Mouse (Mus musculus) embryo, embryonic 11 days (tissue): ENCODE data around the gene Sdccag8.
"Not testable (repeated sequence)": the region's sequence is repeated elsewhere in the genome, so short reads cannot be mapped to it uniquely, and the experiment has no call there.

ENCODE experiments used
- DNase-seq: peaks from one replicate; pipeline ENCODE4 v3.0.0-alpha.2; 2015

Gene Sdccag8

DNA sequence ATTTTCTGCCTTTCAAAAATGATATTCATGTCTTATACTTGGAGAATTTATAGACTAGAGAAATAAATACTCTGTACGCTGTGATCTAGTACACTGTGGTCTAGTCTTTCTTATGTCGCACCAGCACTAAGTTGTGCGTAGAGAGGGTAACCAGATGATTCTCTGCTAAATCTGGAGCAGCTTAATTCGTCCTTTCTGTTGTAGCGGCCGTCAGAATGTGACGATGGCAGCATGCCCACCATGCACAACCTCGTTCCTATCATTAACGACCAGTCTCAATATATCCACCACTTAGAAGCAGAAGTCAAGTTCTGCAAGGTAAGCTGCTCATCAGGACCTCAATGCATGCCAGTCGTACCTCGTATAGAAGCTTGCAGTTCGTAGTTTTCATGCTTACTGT is 14.2 kb downstream of the Sdccag8 start:
- no peak for DNase-seq

DNA sequence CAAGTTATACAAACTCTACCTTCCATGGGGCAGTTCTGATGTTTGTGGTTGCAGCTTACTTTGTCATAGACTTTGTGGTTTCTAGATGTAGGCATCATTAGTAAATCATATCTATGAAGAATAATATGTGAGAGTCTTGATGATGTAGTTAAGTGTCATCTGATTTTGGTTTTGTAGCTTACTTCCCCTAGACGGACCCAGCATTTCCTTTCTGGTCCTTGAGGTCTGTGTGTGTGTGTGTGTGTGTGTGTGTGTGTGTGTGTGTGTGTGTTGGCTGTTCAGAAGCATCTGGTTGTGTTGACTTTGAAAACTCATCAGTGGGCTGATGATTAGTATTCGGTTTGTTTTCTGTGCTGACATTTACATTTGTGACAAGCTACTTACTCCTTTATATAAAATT is 17.6 kb downstream of the Sdccag8 start:
- DNase-seq: no peak

DNA sequence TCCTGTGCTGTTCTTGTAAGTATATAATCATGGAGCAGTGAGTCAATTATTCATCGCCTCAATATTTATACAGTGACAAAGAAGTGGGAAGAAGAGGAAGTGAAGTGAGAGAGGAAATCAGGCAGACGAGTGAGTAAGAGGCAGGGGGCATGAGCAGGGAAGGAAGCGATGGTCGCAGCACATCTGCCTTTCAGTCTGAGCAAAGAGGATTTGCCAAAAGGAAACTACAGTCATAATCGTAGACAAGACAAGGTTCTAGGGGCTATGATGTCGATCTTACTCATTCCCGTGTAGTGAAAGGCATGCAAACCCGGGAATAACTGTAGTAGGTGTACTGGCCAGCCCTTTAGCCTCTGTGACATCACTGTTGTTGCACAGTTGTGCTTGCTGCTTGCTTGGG is 18.1 kb downstream of the Sdccag8 start:
- no peak for DNase-seq

DNA sequence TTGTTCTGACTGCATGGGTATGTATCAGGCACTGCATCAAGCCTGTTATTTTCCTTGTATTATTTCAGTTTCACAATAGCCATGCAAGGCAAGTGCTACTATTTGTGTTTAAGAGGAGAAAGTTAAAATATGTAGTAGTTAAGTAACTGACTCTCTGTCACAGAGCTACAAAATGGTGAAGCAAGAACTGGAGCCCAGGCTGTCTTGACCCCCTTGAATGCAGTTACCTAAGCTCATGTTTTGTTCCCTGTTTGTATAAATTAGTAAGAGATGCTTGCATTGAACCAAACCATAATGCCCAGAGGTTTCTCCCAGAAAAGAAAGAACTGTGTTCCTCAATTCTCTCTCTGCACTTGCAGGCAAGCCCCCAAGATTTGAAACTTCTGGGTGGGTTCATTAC is 18.8 kb downstream of the Sdccag8 start:
- DNase-seq: no peak

DNA sequence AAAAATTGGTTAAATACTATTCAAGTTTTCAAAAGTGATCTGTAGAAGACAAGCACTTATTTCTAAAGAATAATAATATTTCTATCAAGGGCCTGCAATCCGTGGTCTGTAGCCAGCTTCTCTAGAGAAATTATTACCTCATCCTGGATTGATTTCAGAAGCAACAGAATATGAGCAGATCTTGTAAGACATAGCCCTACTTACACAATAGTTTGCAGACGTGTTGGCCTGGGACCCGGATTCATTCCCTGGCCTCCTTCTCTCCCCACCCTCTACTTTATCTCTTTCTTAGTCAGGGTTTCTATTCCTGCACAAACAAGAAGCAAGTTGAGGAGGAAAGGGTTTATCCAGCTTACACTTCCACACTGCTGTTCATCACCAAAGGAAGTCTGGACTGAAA is 19.5 kb downstream of the Sdccag8 start:
- no peak for DNase-seq

DNA sequence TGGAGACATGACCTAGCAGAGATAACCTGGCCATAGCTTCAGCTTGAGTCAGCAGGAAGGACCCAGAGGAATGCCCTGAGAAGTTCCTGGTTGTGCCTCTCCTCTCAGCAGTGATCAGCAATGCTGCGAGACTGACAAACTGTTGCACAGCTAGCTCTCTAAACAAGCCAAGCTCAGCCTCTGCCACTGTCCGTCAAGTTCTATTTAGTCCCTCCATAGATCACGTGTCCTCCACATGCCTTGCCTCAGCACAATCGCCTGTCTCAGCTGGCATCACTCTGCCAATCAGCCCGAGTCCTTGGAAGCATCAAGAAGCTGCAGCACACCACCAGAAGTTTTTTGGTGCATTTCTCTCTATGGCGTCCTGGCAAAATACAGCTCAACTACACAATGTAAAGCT is 20.4 kb downstream of the Sdccag8 start:
- peak; percentile 20 for DNase-seq

DNA sequence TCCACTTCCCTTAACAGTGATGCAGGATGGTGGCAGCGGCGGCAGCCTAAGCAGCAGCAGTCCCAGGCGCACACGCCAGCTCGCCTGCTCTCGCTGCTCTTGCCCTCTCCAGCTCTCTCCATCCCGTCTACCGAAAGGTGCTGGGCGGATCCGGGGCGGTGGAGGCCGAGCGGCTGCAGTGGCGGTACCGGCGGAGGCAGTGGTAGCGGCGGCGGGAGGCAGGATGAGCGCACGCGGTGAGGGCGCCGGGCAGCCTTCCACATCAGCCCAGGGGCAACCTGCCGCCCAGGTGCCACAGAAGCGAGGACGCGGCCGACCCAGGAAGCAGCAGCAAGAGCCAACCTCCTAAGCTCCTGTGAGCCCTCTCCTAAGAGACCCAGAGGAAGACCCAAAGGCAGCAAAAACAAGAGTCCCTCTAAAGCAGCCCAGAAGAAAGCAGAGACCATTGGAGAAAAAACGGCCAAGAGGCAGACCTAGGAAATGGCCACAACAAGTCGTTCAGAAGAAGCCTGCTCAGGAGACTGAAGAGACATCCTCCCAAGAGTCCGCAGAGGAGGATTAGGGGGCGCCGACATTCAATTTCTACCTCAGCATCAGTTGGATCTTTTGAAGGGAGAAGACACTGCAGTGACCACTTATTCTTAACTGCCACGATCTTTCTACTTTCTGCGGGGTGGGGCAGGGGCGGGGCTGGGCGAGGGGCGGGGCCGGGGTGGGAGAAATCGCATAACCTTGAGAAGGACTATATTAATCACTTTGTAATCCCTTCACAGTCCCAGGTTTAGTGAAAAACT is 21.2 kb downstream of the Sdccag8 start:
- DNase-seq: peak; percentile 46

DNA sequence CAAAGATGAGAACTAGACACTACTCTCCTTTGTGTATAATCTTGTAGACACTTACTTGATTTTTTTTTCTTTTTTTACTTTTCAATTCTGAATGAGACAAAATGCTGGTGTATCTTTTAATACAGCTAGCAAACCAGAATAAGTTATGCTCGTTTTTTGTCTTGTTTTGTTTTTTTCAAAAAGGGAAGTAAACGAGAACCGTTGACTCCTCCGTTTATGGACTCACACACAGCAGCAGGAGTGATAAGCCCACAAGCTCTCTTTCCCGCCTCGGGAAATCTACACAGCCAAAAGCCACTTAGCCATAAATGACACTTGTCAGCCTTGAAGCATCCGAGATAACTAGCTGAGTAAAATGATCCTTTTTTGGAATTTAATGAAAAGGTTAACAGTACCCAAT is 22.1 kb downstream of the Sdccag8 start:
- not testable (repeated sequence) for DNase-seq

DNA sequence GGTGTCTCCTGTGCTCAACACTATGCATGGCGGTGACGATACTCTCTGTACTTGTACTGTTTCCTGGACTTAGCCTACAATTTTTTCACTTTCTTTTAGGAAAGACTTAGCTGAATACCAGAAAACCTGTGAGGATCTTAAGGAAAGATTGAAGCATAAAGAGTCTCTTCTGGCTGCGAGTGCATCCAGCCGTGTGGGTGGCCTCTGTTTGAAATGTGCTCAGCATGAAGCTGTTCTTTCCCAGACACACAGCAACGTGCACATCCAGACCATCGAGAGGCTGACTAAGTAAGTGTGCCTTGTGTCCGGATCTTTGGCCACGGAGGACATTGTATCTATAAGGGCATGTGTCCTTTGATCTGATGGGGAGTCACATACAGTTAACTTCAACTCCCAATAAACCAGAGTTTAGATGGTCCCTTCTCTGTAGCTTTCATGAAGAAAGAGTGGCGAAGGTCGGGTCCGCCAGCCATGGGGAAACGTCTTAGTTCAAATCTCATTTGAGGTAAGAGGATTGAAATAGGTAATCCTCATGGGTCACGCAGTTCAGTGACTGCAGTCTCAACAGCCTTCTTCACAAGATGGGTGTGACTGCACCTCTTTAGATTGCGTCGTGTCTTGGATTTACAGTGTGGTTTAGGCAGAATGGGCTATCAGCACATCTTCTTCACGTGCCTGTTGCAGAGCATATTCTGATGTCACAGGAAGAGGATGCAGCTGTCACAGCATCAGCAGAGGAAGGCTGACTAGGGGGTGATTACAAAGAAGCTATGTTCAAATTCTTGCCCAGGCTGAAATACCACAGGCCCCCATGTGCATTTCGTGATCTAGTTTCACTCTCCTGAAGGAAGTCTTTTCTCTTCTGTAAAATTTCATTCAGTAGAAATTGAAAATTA is 30.9 kb downstream of the Sdccag8 start:
- no peak for DNase-seq

DNA sequence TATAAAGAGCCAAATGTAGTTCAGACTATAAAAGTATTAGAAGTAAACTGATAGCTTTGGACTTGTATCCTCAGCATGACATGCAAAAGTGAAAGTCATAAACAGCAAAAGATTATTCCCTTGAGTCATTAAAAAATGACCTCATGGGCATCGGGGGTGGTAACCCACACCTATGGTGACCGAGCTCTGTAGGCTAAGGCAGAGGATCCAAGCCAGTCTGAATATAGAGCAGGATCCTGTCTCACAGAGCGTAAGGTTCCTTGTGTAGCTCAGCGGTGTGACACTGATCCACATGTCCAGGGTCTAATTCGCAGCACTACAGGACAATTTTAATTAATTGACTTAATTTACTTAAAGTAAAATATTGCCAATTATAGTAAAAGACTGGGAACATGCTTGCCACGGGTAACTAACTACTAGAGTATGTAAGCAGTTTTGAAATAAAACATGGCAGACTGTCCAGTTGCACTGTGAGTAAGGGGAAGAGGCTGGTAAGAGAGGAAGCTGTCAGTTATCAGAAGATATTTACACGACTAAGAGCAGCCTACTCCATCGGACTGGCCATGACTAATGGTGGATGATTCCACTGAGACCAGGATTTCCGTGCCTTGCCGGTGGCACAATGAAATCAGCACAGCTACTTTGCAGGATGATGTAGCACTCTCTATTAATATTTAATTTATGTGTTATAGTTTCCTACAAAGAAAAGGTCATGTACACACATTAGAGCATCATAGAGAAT is 32.8 kb downstream of the Sdccag8 start:
- DNase-seq: no peak

DNA sequence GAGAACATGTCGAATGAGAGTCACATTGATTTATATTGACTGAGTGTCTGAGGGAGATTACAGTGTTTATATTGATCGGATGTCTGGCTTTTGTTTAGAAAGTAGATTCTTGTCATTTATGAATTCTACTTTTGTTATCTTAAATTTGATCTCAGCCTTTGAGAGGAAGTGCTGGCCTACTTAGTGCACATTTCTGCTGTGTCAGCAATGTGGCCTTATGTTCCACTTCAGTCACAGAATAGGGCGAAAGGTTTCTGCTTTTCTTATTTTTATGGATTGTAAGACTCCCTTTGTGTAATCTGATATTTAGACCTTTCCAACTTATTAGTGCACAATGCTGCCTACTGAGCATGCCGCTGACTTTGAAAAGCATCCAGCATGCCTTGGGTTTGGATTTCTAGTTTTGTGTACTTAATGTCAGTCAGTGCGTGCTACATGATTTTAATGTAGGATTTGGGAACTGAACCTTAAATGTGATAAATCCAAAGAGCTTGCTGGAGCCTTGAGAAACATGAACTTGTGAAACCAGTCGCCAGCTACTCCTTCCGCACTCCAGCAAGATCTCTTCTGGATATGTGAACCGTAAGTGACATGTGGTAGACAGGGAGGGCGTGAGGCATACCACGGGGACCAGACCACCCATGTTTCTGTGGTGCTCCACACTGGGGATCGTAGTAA is 34.3 kb downstream of the Sdccag8 start:
- DNase-seq: no peak

DNA sequence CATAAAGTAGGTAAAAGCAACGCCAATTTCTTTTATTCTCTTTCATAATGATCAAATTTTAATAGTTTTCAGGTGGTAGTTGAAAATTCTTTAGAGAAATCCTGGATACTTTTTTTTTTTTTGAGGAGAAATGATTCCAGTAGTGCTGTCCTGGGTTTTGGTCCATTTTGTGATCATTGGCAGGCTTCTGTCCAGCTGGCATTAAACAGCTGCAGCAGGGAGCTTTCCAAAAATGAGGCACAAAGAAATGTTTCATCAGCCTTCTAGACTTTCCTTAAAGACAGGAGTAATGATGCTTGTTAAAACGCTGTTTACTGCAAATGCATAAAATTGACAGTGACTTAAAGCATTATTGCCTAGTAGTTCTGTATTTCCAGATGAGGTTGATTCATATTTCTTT is 34.9 kb downstream of the Sdccag8 start:
- no peak for DNase-seq

DNA sequence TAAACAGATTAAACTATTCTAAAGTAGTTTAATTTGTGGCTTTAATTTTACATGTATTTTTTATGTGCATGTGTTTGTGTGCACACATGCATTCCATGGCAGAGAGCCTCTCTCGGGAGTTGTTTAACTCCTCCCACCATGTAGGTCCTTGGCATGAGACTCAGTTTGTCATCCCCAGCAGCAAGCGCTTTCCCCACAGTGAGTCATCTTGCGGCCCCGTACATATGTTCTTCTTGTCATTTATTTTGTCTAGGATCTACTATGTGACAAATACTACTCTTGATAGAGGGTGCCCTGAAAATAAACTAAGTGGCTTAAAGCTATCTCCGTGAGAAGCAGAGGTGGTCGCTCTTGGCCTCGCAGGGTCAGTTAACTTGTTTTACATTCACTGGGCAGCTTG is 36.9 kb downstream of the Sdccag8 start:
- no peak for DNase-seq

DNA sequence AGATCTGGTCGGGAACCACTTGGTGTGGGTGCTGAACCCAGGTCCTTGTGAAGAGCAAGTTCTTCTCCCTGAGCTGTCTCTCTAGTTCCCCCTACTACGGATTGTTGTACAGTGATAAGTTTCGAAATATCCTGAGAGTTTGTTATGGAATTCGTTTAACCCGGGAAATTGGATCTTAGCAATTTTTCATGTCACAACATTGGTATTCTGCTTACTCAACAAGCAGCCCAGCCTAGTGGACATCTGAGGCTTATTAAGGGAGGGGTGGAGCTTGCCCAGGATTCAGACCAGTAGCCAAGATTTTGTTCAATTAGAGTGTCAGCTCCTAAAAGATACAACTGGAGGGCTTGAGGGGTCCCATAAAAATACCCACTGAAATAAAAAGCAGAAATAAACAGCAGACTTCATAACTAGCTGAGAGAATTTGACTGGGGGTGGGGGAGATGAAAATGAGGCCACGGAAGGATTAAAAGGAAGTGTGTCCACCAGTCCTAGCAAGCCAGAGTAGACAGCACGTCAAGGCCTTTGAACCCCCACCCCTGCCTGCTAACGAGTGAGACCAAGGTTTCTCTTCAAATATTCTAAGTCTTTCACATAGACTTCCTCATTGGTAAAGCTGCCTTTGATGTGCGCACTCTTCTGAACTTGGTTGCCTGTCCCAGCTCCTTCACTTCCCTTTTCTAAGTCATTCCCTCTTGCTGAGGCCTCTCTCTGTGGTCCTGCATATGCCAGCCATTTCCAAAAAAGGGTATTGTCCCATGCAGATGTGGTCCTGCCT is 38.5 kb downstream of the Sdccag8 start:
- no peak for DNase-seq

DNA sequence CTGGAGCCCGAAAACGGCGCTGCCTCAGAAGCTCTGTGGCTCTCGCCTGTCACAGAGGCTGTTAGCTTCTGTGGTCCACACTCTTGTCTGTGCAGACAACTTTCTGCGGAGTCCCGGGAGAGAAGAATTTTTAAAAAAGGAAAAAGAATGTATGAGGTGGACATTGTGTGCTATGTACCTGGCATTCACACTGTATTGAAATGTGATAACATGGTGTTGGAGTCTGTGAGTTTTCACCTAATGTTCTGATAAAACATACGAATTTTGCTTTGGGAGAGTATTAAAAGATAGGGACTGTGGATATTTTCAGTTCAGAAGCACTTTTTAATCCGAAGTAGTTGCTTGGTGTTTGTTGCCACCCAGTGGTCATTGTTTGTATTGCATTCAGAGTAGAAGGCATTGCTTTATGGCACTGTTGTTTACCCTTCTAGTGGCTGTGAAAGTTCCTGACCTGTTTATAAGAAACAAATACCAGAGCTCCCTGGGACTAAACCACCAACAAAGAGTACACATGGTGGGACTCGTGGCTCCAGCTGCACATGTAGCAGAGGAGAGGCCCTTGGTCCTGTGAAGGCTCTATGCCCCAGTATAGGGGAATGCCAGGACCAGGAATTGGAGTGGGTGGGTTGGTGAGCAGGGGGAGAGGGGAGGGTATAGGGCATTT is 47.7 kb downstream of the Sdccag8 start:
- DNase-seq: peak; percentile 73

DNA sequence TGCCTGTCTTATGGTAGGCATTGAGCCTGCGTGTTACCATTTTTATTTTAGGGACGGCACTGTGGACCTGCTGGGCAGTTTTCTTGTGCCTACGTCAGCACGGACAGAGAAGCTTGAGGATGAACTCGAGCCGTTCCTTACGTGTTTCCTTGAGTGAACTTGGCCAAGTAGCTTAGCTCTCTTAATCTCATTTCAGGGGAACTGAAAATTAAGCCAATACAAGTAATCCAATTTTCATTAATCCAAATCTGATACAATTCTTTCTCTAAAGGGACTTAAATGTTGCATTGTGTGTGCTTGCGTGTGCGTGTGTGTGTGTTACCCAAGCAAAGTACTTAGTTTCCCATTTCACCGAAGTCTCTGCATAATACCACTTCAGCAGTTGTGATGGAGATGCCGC is 56.0 kb downstream of the Sdccag8 start:
- no peak for DNase-seq

DNA sequence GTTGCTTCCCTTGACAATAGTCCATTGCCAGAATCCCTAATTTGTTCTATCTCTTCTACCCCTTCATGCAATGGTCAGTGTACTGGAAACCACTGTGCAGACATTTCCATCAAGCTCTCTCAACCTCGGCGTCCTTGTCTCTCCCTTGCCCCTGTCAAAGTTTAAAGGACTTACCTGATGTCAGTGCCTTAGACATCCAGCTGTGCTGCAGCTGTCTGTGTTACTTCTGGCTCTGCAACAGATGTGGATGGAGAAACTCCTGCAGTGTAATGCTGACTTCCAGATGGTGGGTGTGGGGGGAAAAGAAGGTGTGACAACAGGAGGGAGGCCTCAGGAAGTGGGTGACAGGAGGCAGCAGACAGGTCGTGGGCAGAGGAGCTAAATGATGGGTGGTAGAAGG is 57.5 kb downstream of the Sdccag8 start:
- DNase-seq: no peak

DNA sequence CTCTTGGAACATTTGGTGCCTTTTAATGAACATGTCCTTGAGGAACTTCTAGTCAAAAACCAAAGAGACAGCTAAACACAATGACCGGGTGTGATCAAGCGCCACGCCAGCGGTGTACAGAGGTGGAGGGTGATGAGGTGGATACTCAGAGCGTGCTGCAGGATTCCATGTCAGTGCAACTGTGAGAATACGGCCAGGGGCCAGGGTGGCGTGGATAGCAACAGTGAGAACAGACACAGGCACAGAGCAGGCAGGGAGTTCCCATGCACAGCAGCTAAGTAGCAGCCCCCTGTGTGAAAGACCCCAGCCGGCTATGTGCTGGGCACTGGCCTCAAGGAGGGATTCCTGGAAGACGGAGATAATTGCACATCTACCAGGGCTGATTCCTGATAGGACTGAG is 59.0 kb downstream of the Sdccag8 start:
- no peak for DNase-seq

DNA sequence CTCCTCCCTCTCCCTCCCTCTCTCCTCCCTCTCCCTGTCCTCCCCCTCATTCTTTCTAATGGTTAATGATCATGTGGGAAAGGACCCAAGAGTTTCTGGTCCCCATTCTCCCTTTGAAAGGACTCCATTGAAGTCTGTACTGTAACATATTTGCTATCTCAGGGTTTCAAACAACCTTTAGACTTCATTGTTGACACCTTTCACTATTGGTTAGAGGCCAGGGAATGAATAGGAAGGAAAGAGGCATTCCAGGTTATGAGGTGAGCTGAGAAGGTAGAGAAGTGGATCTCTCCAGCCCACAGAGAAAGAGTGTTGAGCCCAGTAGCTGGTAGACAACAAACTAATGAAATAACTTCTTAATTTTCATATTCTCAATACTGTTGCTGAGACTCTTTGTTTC is 59.7 kb downstream of the Sdccag8 start:
- no peak for DNase-seq

DNA sequence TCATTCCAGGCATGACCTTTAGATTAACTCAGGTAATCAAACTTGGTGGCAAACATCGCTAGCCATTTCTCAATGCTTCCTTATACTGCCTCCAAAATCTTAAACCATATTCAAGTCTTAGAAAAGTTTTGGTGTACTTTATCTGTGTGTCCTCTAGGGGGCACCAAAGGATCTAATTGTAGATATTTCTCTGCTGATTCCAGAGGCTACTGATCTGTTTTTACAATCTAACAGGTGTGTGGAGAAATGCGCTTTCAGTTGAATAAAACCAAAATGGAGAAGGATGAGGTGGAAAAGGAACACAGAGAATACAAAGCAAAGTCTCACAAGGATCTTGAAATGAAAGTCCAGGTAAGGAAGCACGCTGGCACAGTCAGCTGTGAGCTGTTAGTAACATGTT is 63.3 kb downstream of the Sdccag8 start:
- DNase-seq: peak; percentile 76

DNA sequence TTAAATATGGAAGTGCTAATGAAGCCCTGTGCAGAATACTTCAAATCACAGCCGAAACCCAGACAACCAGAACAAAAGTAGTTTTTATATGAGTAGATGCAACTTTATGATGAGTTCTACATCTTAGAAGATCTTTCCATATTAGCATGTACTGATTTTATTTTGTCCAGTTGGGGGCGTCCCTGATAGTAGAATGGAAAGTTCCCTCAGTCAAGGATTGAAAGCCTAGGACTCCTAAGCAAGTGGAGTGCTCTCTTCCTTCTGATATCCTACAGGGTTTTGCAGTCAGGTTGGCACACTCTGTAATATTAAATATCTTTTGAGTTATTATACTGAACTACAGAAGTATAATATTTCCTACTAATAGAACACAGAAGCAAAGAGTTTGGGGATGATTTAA is 64.5 kb downstream of the Sdccag8 start:
- peak; percentile 75 for DNase-seq

DNA sequence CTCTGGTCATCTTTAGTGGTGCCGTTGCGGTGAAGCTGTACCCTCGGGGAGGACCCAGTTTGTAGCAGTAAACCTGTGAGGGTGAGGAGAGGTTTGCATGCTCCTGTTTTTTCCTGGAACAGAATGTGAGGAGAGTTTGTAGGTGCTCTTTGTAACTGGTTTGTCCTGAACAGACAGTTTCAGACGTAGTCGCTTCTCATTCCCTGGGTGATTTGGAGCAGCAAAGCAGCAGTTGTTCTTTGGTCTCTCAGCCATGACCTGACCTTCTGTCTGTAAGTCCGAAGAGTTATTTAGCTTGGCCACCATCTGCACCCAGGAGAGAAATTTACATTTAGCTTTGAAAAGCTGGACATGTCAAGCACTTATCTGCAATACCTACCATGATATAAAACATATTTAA is 65.2 kb downstream of the Sdccag8 start:
- DNase-seq: peak; percentile 35
